Mouse (Mus musculus) heart, postnatal 0 days (tissue): ENCODE data around the gene Uhrf2. TPM values are rescaled to one million over a fixed set of nuclear protein-coding genes. Genes with fewer than 3 reads are reported as not detected.
A peak's percentile ranks its signal among the peaks of the same experiment; 100 is the strongest.

Experiments
- ATAC-seq: fragments of 200-750 bp; cut with Nextera tagmentation; 2 replicates; pipeline ENCODE4 v1.8.0; 2017; ENCODE audit warnings: low read depth, moderate number of reproducible peaks, moderate library complexity; ENCODE audit not compliant: insufficient read depth
- DNase-seq: peaks from one replicate; pipeline ENCODE4 v3.0.0-alpha.2; 2016; ENCODE audit warnings: low spot score
- H3K27ac ChIP-seq: fragments of 300-500 bp; sonication (generic); 2 replicates; pipeline ENCODE4 v1.5.1; 2014; ENCODE audit warnings: low read depth, mild to moderate bottlenecking
- H3K27me3 ChIP-seq: fragments of 300-500 bp; sonication (generic); 2 replicates; pipeline ENCODE4 v1.6.1; 2014; ENCODE audit warnings: low read length, mixed read lengths; ENCODE audit not compliant: control insufficient read depth, insufficient read depth
- H3K36me3 ChIP-seq: fragments of 300-500 bp; sonication (generic); replicated peaks from 2 replicates; pipeline ENCODE4 v1.6.1; 2014; ENCODE audit warnings: low read length, mixed read lengths; ENCODE audit not compliant: control insufficient read depth, insufficient read depth
- H3K4me1 ChIP-seq: fragments of 300-500 bp; sonication (generic); 2 replicates; pipeline ENCODE4 v1.6.1; 2014; ENCODE audit warnings: antibody characterized with exemption; ENCODE audit not compliant: control insufficient read depth, insufficient read depth
- H3K4me2 ChIP-seq: fragments of 300-500 bp; sonication (generic); 2 replicates; pipeline ENCODE4 v1.6.1; 2014; ENCODE audit warnings: low read depth, mild to moderate bottlenecking, low read length, moderate library complexity
- H3K4me3 ChIP-seq: fragments of 300-500 bp; sonication (generic); 2 replicates; pipeline ENCODE4 v1.5.1; 2014; ENCODE audit warnings: low read depth, low read length
- H3K9ac ChIP-seq: fragments of 300-500 bp; sonication (generic); replicated peaks from 2 replicates; pipeline ENCODE4 v1.6.1; 2014; ENCODE audit warnings: low read depth, low read length, mixed read lengths
- H3K9me3 ChIP-seq: fragments of 300-500 bp; sonication (generic); replicated peaks from 2 replicates; pipeline ENCODE4 v1.6.1; 2016; ENCODE audit warnings: low read length; ENCODE audit not compliant: control insufficient read depth
- CTCF ChIP-seq: IDR thresholded peaks from 2 replicates; pipeline ENCODE4 v1.5.1; 2016; ENCODE audit warnings: antibody characterized with exemption, control low read depth, low read depth
- EP300 ChIP-seq: IDR thresholded peaks from 2 replicates; pipeline ENCODE4 v1.6.1; 2016; ENCODE audit warnings: antibody characterized with exemption, low read depth
- WGBS: fragments of 180-500 bp; shearing (Covaris S2); extraction: QIAGEN DNeasy Blood & Tissue Kit; methylation state at CpG from one replicate; pipeline ENCODE4 v1.1.7; 2014; 5-methylcytosine and 5-hydroxymethylcytosine counted together
- polyA plus RNA-seq: library from polyadenylated mRNA; unstranded; fragments of >200 nt; fragmentation: Nextera tagmentation; extraction: Ambion mirVana; gene quantifications from 2 replicates; pipeline ENCODE4 v1.2.1, GENCODE M21; 2015
- total RNA-seq: library from RNA; depleted of rRNA; stranded (reverse); fragments of >200 nt; gene quantifications from 2 replicates; pipeline ENCODE4 v1.2.3, GENCODE M21; 2014; ENCODE audit warnings: low replicate concordance

The Uhrf2 gene
- total and polyA plus RNA-seq, 2 experiments from 2014 or later = 19.6 to 68.6 TPM

GRCm38 (mm10) chr19:30108616-30109015 lies 78.3 kb downstream of the Uhrf2 start:
- H3K27ac ChIP-seq = no peak overlapping the region
- DNase-seq = no peak
- no peaks in the 10 kb centered on the region for H3K9me3 ChIP-seq
- no peak overlapping the region for H3K4me3 ChIP-seq
- TF ChIP-seq EP300 = no peak
- no peak for TF ChIP-seq CTCF
- H3K9ac ChIP-seq = no peak overlapping the region
- no peaks in the 10 kb centered on the region for H3K27me3 ChIP-seq
- H3K36me3 ChIP-seq = no peaks in the 10 kb centered on the region
- no peaks in the 10 kb centered on the region for H3K4me1 ChIP-seq
- ATAC-seq = no peak
- no peak overlapping the region for H3K4me2 ChIP-seq

DNA sequence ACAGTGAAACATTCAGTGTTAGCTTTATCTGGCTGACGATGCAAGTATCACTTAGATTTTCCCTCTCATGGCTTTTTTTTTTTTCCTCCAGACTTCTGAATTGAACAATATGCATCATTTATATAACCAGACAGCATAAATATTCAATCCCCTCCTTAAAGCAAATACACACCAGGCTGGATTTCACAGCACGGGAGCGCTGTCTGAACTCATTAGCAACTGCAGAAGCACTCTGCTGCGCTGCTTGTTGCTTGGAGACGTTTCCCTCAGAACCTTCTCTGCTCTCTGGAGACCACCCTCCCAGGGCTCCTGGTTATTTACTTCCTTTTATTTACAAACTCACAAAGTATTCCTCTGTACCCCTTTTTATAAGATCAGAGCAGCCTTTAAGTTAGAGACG lies 78.8 kb downstream of the Uhrf2 start:
- Histone ChIP-seq H3K4me2 (no peak overlapping the region), H3K27me3 (no peaks in the 10 kb centered on the region), H3K9me3 (no peaks in the 10 kb centered on the region), H3K36me3 (no peaks in the 10 kb centered on the region), H3K27ac (no peak overlapping the region), H3K9ac (no peak overlapping the region), H3K4me1 (no peaks in the 10 kb centered on the region), H3K4me3 (no peak overlapping the region)
- no peak for DNase-seq
- WGBS = 82% methylated on average over 6 of the region's 6 CpGs
- TF ChIP-seq CTCF = no peak
- no peak for TF ChIP-seq EP300
- no peak for ATAC-seq

GRCm38 (mm10) chr19:30111421-30111820 lies 81.1 kb downstream of the Uhrf2 start:
- Histone ChIP-seq H3K9ac (no peak overlapping the region), H3K36me3 (no peaks in the 10 kb centered on the region), H3K9me3 (no peaks in the 10 kb centered on the region), H3K4me3 (no peak overlapping the region), H3K27me3 (no peaks in the 10 kb centered on the region), H3K4me2 (no peak overlapping the region), H3K4me1 (no peaks in the 10 kb centered on the region), H3K27ac (no peak overlapping the region)
- ATAC-seq (no peak), DNase-seq (no peak)
- 98% methylated on average over 3 of the region's 3 CpGs for WGBS
- TF ChIP-seq CTCF (no peak), EP300 (no peak)

DNA sequence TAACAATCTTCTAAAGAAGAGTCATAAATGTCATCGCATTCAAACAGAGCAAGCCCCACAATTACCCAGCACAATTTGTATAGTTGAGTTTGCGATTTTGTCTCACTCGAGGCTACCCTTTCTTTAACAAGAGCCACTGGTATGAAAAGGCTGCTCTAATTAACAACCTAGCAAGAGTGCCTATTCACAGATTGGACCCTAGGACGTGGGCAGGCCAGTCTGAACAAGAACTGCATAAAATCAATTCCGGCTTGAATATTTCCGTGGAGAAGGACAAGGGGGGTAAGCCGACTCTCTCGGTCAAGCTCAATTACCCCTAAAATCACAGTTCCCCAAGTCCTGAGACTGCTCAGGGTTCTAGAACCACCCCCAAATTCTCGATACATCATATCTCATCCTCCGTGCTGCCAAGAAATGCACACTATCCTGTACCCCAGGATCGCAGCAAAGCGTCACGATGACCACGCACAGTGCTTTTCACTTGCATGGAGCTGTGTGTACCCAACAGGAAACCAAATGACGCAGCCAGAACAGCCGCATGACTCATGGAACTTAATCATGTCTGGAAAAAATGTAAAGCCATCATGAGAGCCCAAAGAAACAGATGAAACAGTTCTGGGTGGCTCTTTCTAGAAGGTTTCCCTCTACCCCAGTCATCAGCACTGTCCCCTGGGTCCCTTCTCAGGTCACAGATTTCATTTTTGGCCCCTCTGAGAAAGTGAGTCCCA lies 82.8 kb downstream of the Uhrf2 start:
- no peak overlapping the region for H3K4me3 ChIP-seq
- H3K9ac ChIP-seq = no peak overlapping the region
- H3K36me3 ChIP-seq = no peaks in the 10 kb centered on the region
- H3K4me1 ChIP-seq = 0 out of 2 replicates have a peak, but pooled peaks cover 6% of the 10 kb centered on the region
- DNase-seq = no peak
- no peaks in the 10 kb centered on the region for H3K9me3 ChIP-seq
- H3K4me2 ChIP-seq = no peak overlapping the region
- ATAC-seq = no peak
- H3K27me3 ChIP-seq = no peaks in the 10 kb centered on the region
- no peak overlapping the region for H3K27ac ChIP-seq
- no peak for TF ChIP-seq EP300
- no peak for TF ChIP-seq CTCF
- WGBS = 87% methylated on average over 16 of the region's 16 CpGs

GRCm38 (mm10) chr19:30114919-30115441 lies 84.7 kb downstream of the Uhrf2 start:
- Histone ChIP-seq H3K9ac (no peak overlapping the region), H3K27ac (no peak overlapping the region), H3K4me3 (no peak overlapping the region), H3K27me3 (no peaks in the 10 kb centered on the region), H3K4me1 (0 out of 2 replicates have a peak, but pooled peaks cover 6% of the 10 kb centered on the region), H3K9me3 (no peaks in the 10 kb centered on the region), H3K36me3 (no peaks in the 10 kb centered on the region), H3K4me2 (peak overlapping the region; percentile 33; the same call in 1 of the 2 replicates)
- TF ChIP-seq CTCF = no peak
- no peak for TF ChIP-seq EP300
- no peak for DNase-seq
- WGBS = 53% methylated on average over 14 of the region's 14 CpGs
- ATAC-seq = peak; percentile 55

DNA sequence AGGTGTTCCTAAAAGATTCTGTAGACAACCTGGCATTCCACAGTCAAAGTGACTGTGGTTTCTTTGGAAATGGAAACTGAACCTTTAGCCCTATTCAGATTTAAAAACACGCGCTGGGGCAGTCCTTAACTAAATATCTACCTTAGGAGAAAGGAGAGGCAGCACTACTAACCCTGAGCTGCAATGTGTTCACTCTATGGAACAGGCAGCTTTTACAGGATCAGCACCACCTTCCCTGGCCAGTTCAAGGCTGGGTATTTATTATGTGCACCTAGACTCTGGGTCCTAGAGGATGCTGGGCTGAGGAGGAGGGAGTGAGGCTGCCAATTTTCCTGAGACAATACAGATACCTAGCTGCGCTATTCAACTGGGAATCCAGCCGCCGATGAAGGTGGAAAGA lies 85.3 kb downstream of the Uhrf2 start:
- 77% methylated on average over 5 of the region's 5 CpGs for WGBS

More for the DNA sequence above, 85.3 kb downstream of the Uhrf2 start:
- Histone ChIP-seq H3K9ac (no peak overlapping the region), H3K27ac (no peak overlapping the region), H3K27me3 (no peaks in the 10 kb centered on the region), H3K4me3 (no peak overlapping the region), H3K9me3 (no peaks in the 10 kb centered on the region), H3K36me3 (no peaks in the 10 kb centered on the region), H3K4me2 (no peak overlapping the region), H3K4me1 (0 out of 2 replicates have a peak, but pooled peaks cover 6% of the 10 kb centered on the region)
- ATAC-seq (no peak), DNase-seq (no peak)
- TF ChIP-seq CTCF (no peak), EP300 (no peak)
